Comparison of ENCODE assay signal across 9 mouse cellular contexts in the genomic region with DNA sequence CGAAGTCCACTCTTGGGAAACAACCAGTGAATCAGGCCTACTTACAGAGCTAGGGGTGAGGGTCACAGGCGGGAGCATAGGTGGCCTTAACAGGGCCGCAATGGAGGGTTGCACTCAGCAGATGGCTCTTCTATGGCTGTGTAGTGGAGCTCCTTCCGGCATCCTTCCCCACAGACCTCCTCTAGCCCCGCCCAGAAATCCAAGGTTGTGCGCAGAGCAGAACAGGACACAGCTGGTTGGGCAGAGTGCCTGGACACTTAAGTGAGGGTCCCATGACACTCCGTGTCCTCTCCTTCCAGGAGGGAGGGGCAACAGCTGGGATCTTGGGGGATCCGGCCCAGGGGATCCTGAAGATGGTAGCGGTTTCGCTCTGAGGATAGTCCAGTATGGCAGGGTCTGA. TPM values are rescaled to one million over a fixed set of nuclear protein-coding genes. Genes with fewer than 3 reads are reported as not detected.
DNase-seq lines count a peak whose midpoint lies in the region; ATAC-seq and TF ChIP-seq lines count a peak whose summit lies in the region.
"Had no signal": no experiment of that assay in that cellular context is flagged by ENCODE, and none has a peak within 500 bp of the region (broad histone marks: within the 10 kb centered on the region; RNA-seq: fewer than 3 reads in every experiment).

TSS of gene Fbxl2 (minus strand) at position 164 of the 400 bp plus-strand sequence.

- ATAC-seq in intestine, embryonic 14.5 days (replicated peaks; ENCODE audit: low FRiP score, low TSS enrichment, low read depth): 0 out of 2 replicates have a peak, but pooled peaks have one; percentile 53
- no peak for ATAC-seq in neural tube, embryonic 14.5 days (ENCODE audit: low read depth)

- H3K27me3 ChIP-seq in intestine, embryonic 14.5 days (replicated peaks; ENCODE audit: control insufficient read depth, insufficient read depth, low read length): no peaks in the 10 kb centered on the region
- H3K27me3 ChIP-seq in neural tube, embryonic 14.5 days (ENCODE audit: control insufficient read depth, insufficient read depth, low read length): no peaks in the 10 kb centered on the region

- no peak for TF ChIP-seq CTCF in brain, embryonic 14.5 days (IDR thresholded peaks at IDR 0.05; ENCODE audit: borderline replicate concordance, extremely low read depth, insufficient read depth, insufficient read length)

- no peak within 1 kb of the TSS for H3K27ac ChIP-seq in intestine, embryonic 14.5 days (ENCODE audit: low read depth)
- H3K27ac ChIP-seq in neural tube, embryonic 14.5 days (ENCODE audit: low read depth, low read length): no peak within 1 kb of the TSS

- H3K4me2 ChIP-seq in intestine, embryonic 14.5 days (ENCODE audit: low read length): no peak within 1 kb of the TSS
- H3K4me2 ChIP-seq in neural tube, embryonic 14.5 days (ENCODE audit: low read depth, low read length): no peak within 1 kb of the TSS

- no peaks in the 10 kb centered on the region for H3K36me3 ChIP-seq in intestine, embryonic 14.5 days (ENCODE audit: control insufficient read depth, insufficient read depth, low read length)
- no peaks in the 10 kb centered on the region for H3K36me3 ChIP-seq in neural tube, embryonic 14.5 days (ENCODE audit: control insufficient read depth, insufficient read depth, low read length)

- DNase-seq in layer of hippocampus, adult 8-10 months (ENCODE audit: low spot score in 2 of 2): no peak
- DNase-seq in layer of hippocampus, adult 11-12 months (ENCODE audit: low spot score): no peak
- DNase-seq in brain, embryonic 14.5 days (ENCODE audit: low read depth): no peak
- no peak for DNase-seq in intestine, embryonic 14.5 days (ENCODE audit: low spot score)
- no peak for DNase-seq in cerebellum, adult 8-10 months
- no peak for DNase-seq in urinary bladder, adult 18-20 months (ENCODE audit: low spot score in 2 of 2)
- DNase-seq: cerebellum, adult 9-10 months; kidney, adult 9 months had no signal

- no peak within 1 kb of the TSS for H3K9ac ChIP-seq in intestine, embryonic 14.5 days (ENCODE audit: low read length)
- no peak within 1 kb of the TSS for H3K9ac ChIP-seq in neural tube, embryonic 14.5 days (replicated peaks; ENCODE audit: low read depth, low read length)

- TF ChIP-seq POLR2A in brain, embryonic 14.5 days (IDR thresholded peaks at IDR 0.05; ENCODE audit: borderline replicate concordance, extremely low read depth, insufficient read depth, insufficient read length, poor library complexity, severe bottlenecking): no peak

- H3K9me3 ChIP-seq in intestine, embryonic 14.5 days (ENCODE audit: control insufficient read depth, low read length): no peaks in the 10 kb centered on the region
- H3K9me3 ChIP-seq in neural tube, embryonic 14.5 days (ENCODE audit: control insufficient read depth, low read length): no peaks in the 10 kb centered on the region

- 84% methylated on average over 10 of the region's 10 CpGs for WGBS in intestine, embryonic 14.5 days
- WGBS in neural tube, embryonic 14.5 days: 88% methylated on average over 10 of the region's 10 CpGs

- H3K4me3 ChIP-seq in intestine, embryonic 14.5 days (ENCODE audit: low read depth, low read length): no peak within 1 kb of the TSS
- no peak within 1 kb of the TSS for H3K4me3 ChIP-seq in neural tube, embryonic 14.5 days (ENCODE audit: low read depth, low read length)

- no peaks in the 10 kb centered on the region for H3K4me1 ChIP-seq in intestine, embryonic 14.5 days (replicated peaks; ENCODE audit: control insufficient read depth, insufficient read depth, low read length)
- no peaks in the 10 kb centered on the region for H3K4me1 ChIP-seq in neural tube, embryonic 14.5 days (ENCODE audit: control insufficient read depth, insufficient read depth, low read length)

RNA-seq across cellular contexts. Expression of gene Fbxl2, which starts in this region (rescaled TPM):
- 10 to 100 TPM; 31.7 to 41.2 (median 36.7) TPM for total RNA-seq in layer of hippocampus, adult 8-10 months (2022)
- polyA plus RNA-seq in brain, embryonic 14.5 days (2012; rRNA removed): 32.4 and 37.1 TPM in 2 replicates
- 3.4 and 3.7 TPM in 2 replicates for polyA plus RNA-seq in intestine, embryonic 14.5 days (2014; fragmentation: Nextera tagmentation; extraction: Ambion mirVana)
- polyA plus RNA-seq in neural tube, embryonic 14.5 days (2014; fragmentation: Nextera tagmentation; extraction: Ambion mirVana): 26.2 and 30.6 TPM in 2 replicates
